Mouse (Mus musculus): ENCODE measurements around the gene Esyt2. TPM values are rescaled to one million over a fixed set of nuclear protein-coding genes. Genes with fewer than 3 reads are reported as not detected.

The Esyt2 gene
- polyA plus RNA-seq, 1 experiment, result 13.0 TPM

- Histone ChIP-seq H3K4me3 (replicated peaks; ENCODE audit: control insufficient read depth, low read depth, low read length) (no peak overlapping the region), H3K4me1 (ENCODE audit: control insufficient read depth, insufficient read depth, low read length) (no peaks in the 10 kb centered on the region; the same call in 1 of the 2 replicates), H3K27ac (ENCODE audit: control insufficient read depth, insufficient read depth, low read depth, low read length, poor library complexity) (no peak overlapping the region)
- TF ChIP-seq CTCF (IDR thresholded peaks at IDR 0.05; ENCODE audit: control insufficient read depth, insufficient read depth, low read length) (no peak), POLR2A (IDR thresholded peaks at IDR 0.05; ENCODE audit: borderline replicate concordance, control insufficient read depth, low read depth, low read length) (no peak)
- WGBS, result 65% methylated on average over 3 of the region's 3 CpGs
These were observed 26.9 kb downstream of the Esyt2 start for GRCm38 (mm10) chr12:116307870-116308269.

- 76% methylated on average over 2 of the region's 2 CpGs for WGBS
- TF ChIP-seq CTCF (IDR thresholded peaks at IDR 0.05; ENCODE audit: control insufficient read depth, insufficient read depth, low read length), result no peak
- TF ChIP-seq POLR2A (IDR thresholded peaks at IDR 0.05; ENCODE audit: borderline replicate concordance, control insufficient read depth, low read depth, low read length), result no peak
These were observed 27.6 kb downstream of the Esyt2 start for GRCm38 (mm10) chr12:116308612-116309011.

DNA sequence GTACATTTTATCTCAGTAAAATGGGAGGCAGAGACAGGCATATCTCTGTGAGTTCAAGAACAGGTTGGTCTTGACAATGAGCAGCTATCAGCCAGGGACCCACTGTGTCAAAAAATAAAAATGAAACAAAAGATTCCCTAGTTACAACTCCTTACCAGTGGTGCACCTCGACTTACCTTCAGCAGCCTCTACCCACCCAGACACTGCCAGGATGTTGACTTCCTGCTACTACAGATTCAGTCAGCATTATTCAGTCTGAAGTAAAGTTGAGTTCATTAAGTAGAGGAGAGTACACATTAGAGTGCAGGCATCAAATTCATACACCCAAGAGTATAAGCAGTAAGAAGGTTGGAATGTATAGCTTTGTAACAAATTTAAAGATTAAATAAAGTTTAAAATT is 32.8 kb downstream of the Esyt2 start:
- WGBS, result 43% methylated on average over 1 of the region's 1 CpGs
- H3K4me1 ChIP-seq (ENCODE audit: control insufficient read depth, insufficient read depth, low read length), result peaks cover 2% of the 10 kb centered on the region; the same call in 1 of the 2 replicates
- H3K4me3 ChIP-seq (replicated peaks; ENCODE audit: control insufficient read depth, low read depth, low read length), result no peak overlapping the region
- TF ChIP-seq POLR2A (IDR thresholded peaks at IDR 0.05; ENCODE audit: borderline replicate concordance, control insufficient read depth, low read depth, low read length) (no peak), CTCF (IDR thresholded peaks at IDR 0.05; ENCODE audit: control insufficient read depth, insufficient read depth, low read length) (no peak)
- no peak overlapping the region for H3K27ac ChIP-seq (ENCODE audit: control insufficient read depth, insufficient read depth, low read depth, low read length, poor library complexity)

More at GRCm38 (mm10) chr12:116308612-116309011, 27.6 kb downstream of the Esyt2 start:
- Histone ChIP-seq H3K27ac (ENCODE audit: control insufficient read depth, insufficient read depth, low read depth, low read length, poor library complexity) (no peak overlapping the region), H3K4me3 (replicated peaks; ENCODE audit: control insufficient read depth, low read depth, low read length) (no peak overlapping the region), H3K4me1 (ENCODE audit: control insufficient read depth, insufficient read depth, low read length) (no peaks in the 10 kb centered on the region; the same call in 1 of the 2 replicates)

GRCm38 (mm10) chr12:116315498-116315897 is 34.5 kb downstream of the Esyt2 start:
- no peak for TF ChIP-seq CTCF (IDR thresholded peaks at IDR 0.05; ENCODE audit: control insufficient read depth, insufficient read depth, low read length)
- no peak for TF ChIP-seq POLR2A (IDR thresholded peaks at IDR 0.05; ENCODE audit: borderline replicate concordance, control insufficient read depth, low read depth, low read length)
- peaks cover 2% of the 10 kb centered on the region; the same call in 1 of the 2 replicates for H3K4me1 ChIP-seq (ENCODE audit: control insufficient read depth, insufficient read depth, low read length)
- WGBS, result 35% methylated on average over 3 of the region's 3 CpGs
- peak overlapping the region; percentile 61; the same call in 1 of the 2 replicates for H3K27ac ChIP-seq (ENCODE audit: control insufficient read depth, insufficient read depth, low read depth, low read length, poor library complexity)
- no peak overlapping the region for H3K4me3 ChIP-seq (replicated peaks; ENCODE audit: control insufficient read depth, low read depth, low read length)

GRCm38 (mm10) chr12:116317818-116318217 is 36.8 kb downstream of the Esyt2 start:
- peaks cover 2% of the 10 kb centered on the region; the same call in 1 of the 2 replicates for H3K4me1 ChIP-seq (ENCODE audit: control insufficient read depth, insufficient read depth, low read length)
- H3K27ac ChIP-seq (ENCODE audit: control insufficient read depth, insufficient read depth, low read depth, low read length, poor library complexity), result no peak overlapping the region
- TF ChIP-seq POLR2A (IDR thresholded peaks at IDR 0.05; ENCODE audit: borderline replicate concordance, control insufficient read depth, low read depth, low read length), result no peak
- 9% methylated on average over 1 of the region's 1 CpGs for WGBS
- no peak overlapping the region for H3K4me3 ChIP-seq (replicated peaks; ENCODE audit: control insufficient read depth, low read depth, low read length)

GRCm38 (mm10) chr12:116325545-116325944 is 44.5 kb downstream of the Esyt2 start:
- 68% methylated on average over 4 of the region's 4 CpGs for WGBS
- Histone ChIP-seq H3K27ac (ENCODE audit: control insufficient read depth, insufficient read depth, low read depth, low read length, poor library complexity) (no peak overlapping the region; the same call in 1 of the 2 replicates), H3K4me3 (replicated peaks; ENCODE audit: control insufficient read depth, low read depth, low read length) (no peak overlapping the region), H3K4me1 (ENCODE audit: control insufficient read depth, insufficient read depth, low read length) (no peaks in the 10 kb centered on the region; the same call in 1 of the 2 replicates)
- no peak for TF ChIP-seq POLR2A (IDR thresholded peaks at IDR 0.05; ENCODE audit: borderline replicate concordance, control insufficient read depth, low read depth, low read length)

- no peaks in the 10 kb centered on the region; the same call in 1 of the 2 replicates for H3K4me1 ChIP-seq (ENCODE audit: control insufficient read depth, insufficient read depth, low read length)
- no peak for TF ChIP-seq POLR2A (IDR thresholded peaks at IDR 0.05; ENCODE audit: borderline replicate concordance, control insufficient read depth, low read depth, low read length)
- TF ChIP-seq CTCF (IDR thresholded peaks at IDR 0.05; ENCODE audit: control insufficient read depth, insufficient read depth, low read length), result no peak
These were observed 45.2 kb downstream of the Esyt2 start for GRCm38 (mm10) chr12:116326159-116326558.

GRCm38 (mm10) chr12:116334253-116334652 is 53.3 kb downstream of the Esyt2 start:
- H3K27ac ChIP-seq (ENCODE audit: control insufficient read depth, insufficient read depth, low read depth, low read length, poor library complexity), result no peak overlapping the region

More at GRCm38 (mm10) chr12:116326159-116326558, 45.2 kb downstream of the Esyt2 start:
- Histone ChIP-seq H3K27ac (ENCODE audit: control insufficient read depth, insufficient read depth, low read depth, low read length, poor library complexity) (no peak overlapping the region), H3K4me3 (replicated peaks; ENCODE audit: control insufficient read depth, low read depth, low read length) (no peak overlapping the region)
- WGBS, result 51% methylated on average over 1 of the region's 1 CpGs

DNA sequence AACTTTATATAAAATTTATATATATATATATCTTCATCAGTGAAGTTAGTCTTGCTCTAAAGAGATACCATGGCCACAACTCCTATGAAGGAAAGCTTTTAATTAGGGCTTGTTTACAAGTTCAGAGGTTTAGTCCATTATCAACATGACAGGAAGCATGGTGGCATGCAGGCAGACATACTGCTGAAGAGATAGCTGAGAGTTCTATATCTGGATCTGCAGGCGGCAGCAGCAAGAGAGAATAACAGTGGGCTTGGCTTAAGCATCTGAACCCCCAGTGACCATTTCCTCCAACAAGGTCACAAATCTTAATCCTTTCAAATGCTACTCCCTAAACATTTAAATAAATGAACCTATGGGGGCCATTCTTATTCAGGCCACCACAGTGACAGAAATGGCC is 59.2 kb downstream of the Esyt2 start:
- H3K4me3 ChIP-seq (replicated peaks; ENCODE audit: control insufficient read depth, low read depth, low read length), result no peak overlapping the region
- H3K27ac ChIP-seq (ENCODE audit: control insufficient read depth, insufficient read depth, low read depth, low read length, poor library complexity), result no peak overlapping the region
- no peaks in the 10 kb centered on the region for H3K4me1 ChIP-seq (ENCODE audit: control insufficient read depth, insufficient read depth, low read length)
- TF ChIP-seq CTCF (IDR thresholded peaks at IDR 0.05; ENCODE audit: control insufficient read depth, insufficient read depth, low read length) (no peak), POLR2A (IDR thresholded peaks at IDR 0.05; ENCODE audit: borderline replicate concordance, control insufficient read depth, low read depth, low read length) (no peak)
- 83% methylated on average over 1 of the region's 1 CpGs for WGBS

More at GRCm38 (mm10) chr12:116334253-116334652, 53.3 kb downstream of the Esyt2 start:
- WGBS, result 67% methylated on average over 5 of the region's 5 CpGs
- TF ChIP-seq POLR2A (IDR thresholded peaks at IDR 0.05; ENCODE audit: borderline replicate concordance, control insufficient read depth, low read depth, low read length) (no peak), CTCF (IDR thresholded peaks at IDR 0.05; ENCODE audit: control insufficient read depth, insufficient read depth, low read length) (no peak)
- Histone ChIP-seq H3K4me1 (ENCODE audit: control insufficient read depth, insufficient read depth, low read length) (no peaks in the 10 kb centered on the region), H3K4me3 (replicated peaks; ENCODE audit: control insufficient read depth, low read depth, low read length) (no peak overlapping the region)

All from bone marrow, adult 2 months (tissue).